Mouse (Mus musculus): Measurements from ENCODE around the gene Cep55.

The Cep55 gene

GRCm38 (mm10) chr19:38043281-38043981, 11.4 kb upstream of the Cep55 start, which contains the start of gene Myof:
Gene Myof (minus strand): TSS chr19:38043577.
- DNase-seq (ENCODE audit: low spot score in 2 of 2): no peak

GRCm38 (mm10) chr19:38045198-38045597, 9.6 kb upstream of the Cep55 start:
- DNase-seq (ENCODE audit: low spot score in 2 of 2): no peak

GRCm38 (mm10) chr19:38049686-38050085, 5.1 kb upstream of the Cep55 start:
- no peak for DNase-seq (ENCODE audit: low spot score in 2 of 2)

GRCm38 (mm10) chr19:38053227-38054041, 1.4 kb upstream of the Cep55 start:
- DNase-seq (ENCODE audit: low spot score in 2 of 2): peak in 1 of 2 experiments; percentile 22

GRCm38 (mm10) chr19:38054149-38054719, 577 bp upstream of the Cep55 start:
- DNase-seq (ENCODE audit: low spot score in 2 of 2): peak in 1 of 2 experiments; percentile 67

- no peak for DNase-seq (ENCODE audit: low spot score in 2 of 2)
These were observed 987 bp downstream of the Cep55 start for GRCm38 (mm10) chr19:38055798-38056197.

- DNase-seq (ENCODE audit: low spot score in 2 of 2): no peak
These were observed 1.5 kb downstream of the Cep55 start for GRCm38 (mm10) chr19:38056276-38056675.

GRCm38 (mm10) chr19:38056931-38057330, 2.1 kb downstream of the Cep55 start:
- no peak for DNase-seq (ENCODE audit: low spot score in 2 of 2)

GRCm38 (mm10) chr19:38063201-38063600, 8.4 kb downstream of the Cep55 start:
- no peak for DNase-seq (ENCODE audit: low spot score in 2 of 2)

- no peak for DNase-seq (ENCODE audit: low spot score in 2 of 2)
These were observed 9.2 kb downstream of the Cep55 start for GRCm38 (mm10) chr19:38064051-38064450.

- no peak for DNase-seq (ENCODE audit: low spot score in 2 of 2)
These were observed 18.4 kb downstream of the Cep55 start for GRCm38 (mm10) chr19:38073226-38073625.

- DNase-seq (ENCODE audit: low spot score in 2 of 2): no peak
These were observed 20.2 kb downstream of the Cep55 start for GRCm38 (mm10) chr19:38075051-38075450.

GRCm38 (mm10) chr19:38076251-38076650, 21.4 kb downstream of the Cep55 start:
- DNase-seq (ENCODE audit: low spot score in 2 of 2): no peak

GRCm38 (mm10) chr19:38077851-38078540, 23.2 kb downstream of the Cep55 start:
- DNase-seq (ENCODE audit: low spot score in 2 of 2): no peak

GRCm38 (mm10) chr19:38081361-38081760, 26.6 kb downstream of the Cep55 start:
- DNase-seq (ENCODE audit: low spot score in 2 of 2): no peak

- DNase-seq (ENCODE audit: low spot score in 2 of 2): no peak
These were observed 28.2 kb downstream of the Cep55 start for GRCm38 (mm10) chr19:38082931-38083525.

GRCm38 (mm10) chr19:38085841-38086240, 31.0 kb downstream of the Cep55 start:
- DNase-seq (ENCODE audit: low spot score in 2 of 2): no peak

- DNase-seq (ENCODE audit: low spot score in 2 of 2): peak; percentile 21 to 33
These were observed 32.2 kb downstream of the Cep55 start for GRCm38 (mm10) chr19:38086948-38087551.

GRCm38 (mm10) chr19:38089358-38089757, 34.5 kb downstream of the Cep55 start:
- no peak for DNase-seq (ENCODE audit: low spot score in 2 of 2)

GRCm38 (mm10) chr19:38091512-38091985, 36.7 kb downstream of the Cep55 start:
- DNase-seq (ENCODE audit: low spot score in 2 of 2): no peak

GRCm38 (mm10) chr19:38096231-38096630, 41.4 kb downstream of the Cep55 start:
- DNase-seq (ENCODE audit: low spot score in 2 of 2): no peak

Measured in frontal cortex, postnatal 36 days (tissue).